Mouse (Mus musculus): ENCODE measurements around the gene Eml2. TPM values are rescaled to one million over a fixed set of nuclear protein-coding genes. Genes with fewer than 3 reads are reported as not detected.

The Eml2 gene
- polyA plus RNA-seq, 1 experiment from 2014 or later: 11.6 TPM

- peaks cover 3% of the 10 kb centered on the region; the same call in 1 of the 2 replicates for H3K36me3 ChIP-seq
- no peak for ATAC-seq (ENCODE audit: low FRiP score)
- H3K4me3 ChIP-seq (replicated peaks): no peak overlapping the region
- no peak overlapping the region for H3K27ac ChIP-seq (replicated peaks)
- H3K9ac ChIP-seq (replicated peaks): no peak overlapping the region
- no peaks in the 10 kb centered on the region for H3K27me3 ChIP-seq (replicated peaks)
- H3K4me2 ChIP-seq: no peak overlapping the region
- H3K4me1 ChIP-seq: peaks cover 29% of the 10 kb centered on the region
- WGBS: 79% methylated on average over 5 of the region's 5 CpGs
- no peaks in the 10 kb centered on the region for H3K9me3 ChIP-seq (replicated peaks)
These were observed 58.4 kb downstream of the Eml2 start for GRCm38 (mm10) chr7:19234652-19235051.

- Histone ChIP-seq H3K36me3 (peaks cover 3% of the 10 kb centered on the region; the same call in 1 of the 2 replicates), H3K4me2 (no peak overlapping the region), H3K9me3 (replicated peaks) (no peaks in the 10 kb centered on the region), H3K4me3 (replicated peaks) (no peak overlapping the region), H3K27ac (replicated peaks) (no peak overlapping the region), H3K27me3 (replicated peaks) (no peaks in the 10 kb centered on the region), H3K4me1 (peaks cover 27% of the 10 kb centered on the region), H3K9ac (replicated peaks) (no peak overlapping the region)
- 92% methylated on average over 2 of the region's 2 CpGs for WGBS
- ATAC-seq (ENCODE audit: low FRiP score): no peak
These were observed 59.0 kb downstream of the Eml2 start for GRCm38 (mm10) chr7:19235092-19235671.

GRCm38 (mm10) chr7:19236411-19236810, 60.2 kb downstream of the Eml2 start:
- ATAC-seq (ENCODE audit: low FRiP score): no peak
- Histone ChIP-seq H3K4me1 (peaks cover 20% of the 10 kb centered on the region), H3K4me2 (no peak overlapping the region), H3K9me3 (replicated peaks) (no peaks in the 10 kb centered on the region), H3K4me3 (replicated peaks) (no peak overlapping the region), H3K9ac (replicated peaks) (no peak overlapping the region), H3K27ac (replicated peaks) (no peak overlapping the region), H3K27me3 (replicated peaks) (no peaks in the 10 kb centered on the region), H3K36me3 (no peaks in the 10 kb centered on the region; the same call in 1 of the 2 replicates)
- 73% methylated on average over 2 of the region's 2 CpGs for WGBS

- no peaks in the 10 kb centered on the region for H3K9me3 ChIP-seq (replicated peaks)
- H3K27me3 ChIP-seq (replicated peaks): no peaks in the 10 kb centered on the region
- WGBS: 96% methylated on average over 4 of the region's 4 CpGs
- no peak overlapping the region for H3K4me2 ChIP-seq
- H3K27ac ChIP-seq (replicated peaks): no peak overlapping the region
- no peaks in the 10 kb centered on the region for H3K36me3 ChIP-seq
- ATAC-seq (ENCODE audit: low FRiP score): no peak
- H3K4me3 ChIP-seq (replicated peaks): no peak overlapping the region
- H3K4me1 ChIP-seq: peaks cover 20% of the 10 kb centered on the region
- H3K9ac ChIP-seq (replicated peaks): no peak overlapping the region
These were observed 62.1 kb downstream of the Eml2 start for GRCm38 (mm10) chr7:19238344-19238743.

GRCm38 (mm10) chr7:19239423-19239822, 63.2 kb downstream of the Eml2 start:
- 0% methylated on average over 1 of the region's 1 CpGs for WGBS
- H3K27me3 ChIP-seq (replicated peaks): no peaks in the 10 kb centered on the region
- peak; percentile 94 for ATAC-seq (ENCODE audit: low FRiP score)
- no peak overlapping the region for H3K9ac ChIP-seq (replicated peaks)
- H3K9me3 ChIP-seq (replicated peaks): no peaks in the 10 kb centered on the region
- no peak overlapping the region for H3K4me3 ChIP-seq (replicated peaks)
- H3K4me1 ChIP-seq: peaks cover 20% of the 10 kb centered on the region
- H3K36me3 ChIP-seq: no peaks in the 10 kb centered on the region
- no peak overlapping the region for H3K4me2 ChIP-seq
- no peak overlapping the region; the same call in 1 of the 2 replicates for H3K27ac ChIP-seq (replicated peaks)

- 50% methylated on average over 1 of the region's 4 CpGs for whole genome bisulfite sequencing
These were observed 63.8 kb downstream of the Eml2 start for GRCm38 (mm10) chr7:19239986-19240385.

GRCm38 (mm10) chr7:19240905-19241463, 64.8 kb downstream of the Eml2 start:
- no peak overlapping the region for H3K4me2 ChIP-seq
- peaks cover 14% of the 10 kb centered on the region for H3K36me3 ChIP-seq
- no peaks in the 10 kb centered on the region for H3K9me3 ChIP-seq (replicated peaks)
- no peak overlapping the region for H3K4me3 ChIP-seq (replicated peaks)
- no peak for ATAC-seq (ENCODE audit: low FRiP score)
- H3K27ac ChIP-seq (replicated peaks): no peak overlapping the region
- no peaks in the 10 kb centered on the region for H3K27me3 ChIP-seq (replicated peaks)
- H3K4me1 ChIP-seq: peaks cover 17% of the 10 kb centered on the region
- WGBS: 91% methylated on average over 8 of the region's 8 CpGs
- H3K9ac ChIP-seq (replicated peaks): no peak overlapping the region

More at GRCm38 (mm10) chr7:19239986-19240385, 63.8 kb downstream of the Eml2 start:
- H3K4me1 ChIP-seq: peaks cover 20% of the 10 kb centered on the region
- H3K27me3 ChIP-seq (replicated peaks): no peaks in the 10 kb centered on the region
- 0 out of 2 replicates have a peak overlapping the region, but pooled peaks have one; percentile 23 for H3K27ac ChIP-seq (replicated peaks)
- H3K4me2 ChIP-seq: no peak overlapping the region
- no peaks in the 10 kb centered on the region for H3K9me3 ChIP-seq (replicated peaks)
- no peak overlapping the region for H3K9ac ChIP-seq (replicated peaks)
- H3K36me3 ChIP-seq: 0 out of 2 replicates have a peak, but pooled peaks cover 4% of the 10 kb centered on the region
- H3K4me3 ChIP-seq (replicated peaks): no peak overlapping the region
- no peak for ATAC-seq (ENCODE audit: low FRiP score)

- H3K4me3 ChIP-seq (replicated peaks): no peak overlapping the region
- H3K27me3 ChIP-seq (replicated peaks): no peaks in the 10 kb centered on the region
- no peaks in the 10 kb centered on the region for H3K9me3 ChIP-seq (replicated peaks)
- no peak overlapping the region for H3K9ac ChIP-seq (replicated peaks)
- ATAC-seq (ENCODE audit: low FRiP score): no peak
- H3K4me1 ChIP-seq: peaks cover 10% of the 10 kb centered on the region
- H3K27ac ChIP-seq (replicated peaks): no peak overlapping the region
- 88% methylated on average over 1 of the region's 1 CpGs for WGBS
- H3K36me3 ChIP-seq: peaks cover 17% of the 10 kb centered on the region
- no peak overlapping the region for H3K4me2 ChIP-seq
These were observed 65.8 kb downstream of the Eml2 start for GRCm38 (mm10) chr7:19242005-19242404.

GRCm38 (mm10) chr7:19243858-19244257, 67.6 kb downstream of the Eml2 start:
- H3K9me3 ChIP-seq (replicated peaks): no peaks in the 10 kb centered on the region
- H3K36me3 ChIP-seq: peaks cover 17% of the 10 kb centered on the region
- 58% methylated on average over 5 of the region's 5 CpGs for WGBS
- ATAC-seq (ENCODE audit: low FRiP score): no peak
- H3K27ac ChIP-seq (replicated peaks): no peak overlapping the region
- no peak overlapping the region for H3K4me3 ChIP-seq (replicated peaks)
- no peak overlapping the region for H3K9ac ChIP-seq (replicated peaks)
- H3K27me3 ChIP-seq (replicated peaks): no peaks in the 10 kb centered on the region
- peaks cover 10% of the 10 kb centered on the region for H3K4me1 ChIP-seq
- no peak overlapping the region for H3K4me2 ChIP-seq

- no peaks in the 10 kb centered on the region for H3K27me3 ChIP-seq (replicated peaks)
- no peaks in the 10 kb centered on the region for H3K9me3 ChIP-seq (replicated peaks)
- no peak overlapping the region for H3K27ac ChIP-seq (replicated peaks)
- no peak for ATAC-seq (ENCODE audit: low FRiP score)
- H3K36me3 ChIP-seq: peaks cover 17% of the 10 kb centered on the region
- no peaks in the 10 kb centered on the region for H3K4me1 ChIP-seq
- no peak overlapping the region for H3K4me2 ChIP-seq
- no peak overlapping the region for H3K4me3 ChIP-seq (replicated peaks)
- H3K9ac ChIP-seq (replicated peaks): no peak overlapping the region
- WGBS: 86% methylated on average over 3 of the region's 3 CpGs
These were observed 68.9 kb downstream of the Eml2 start for GRCm38 (mm10) chr7:19245083-19245482.

- Histone ChIP-seq H3K9me3 (replicated peaks) (no peaks in the 10 kb centered on the region), H3K36me3 (peaks cover 17% of the 10 kb centered on the region), H3K4me1 (no peaks in the 10 kb centered on the region), H3K4me2 (no peak overlapping the region), H3K27ac (replicated peaks) (no peak overlapping the region), H3K27me3 (replicated peaks) (no peaks in the 10 kb centered on the region), H3K4me3 (replicated peaks) (no peak overlapping the region), H3K9ac (replicated peaks) (no peak overlapping the region)
- WGBS: 90% methylated on average over 1 of the region's 1 CpGs
- no peak for ATAC-seq (ENCODE audit: low FRiP score)
These were observed 70.6 kb downstream of the Eml2 start for GRCm38 (mm10) chr7:19246855-19247254.

GRCm38 (mm10) chr7:19247511-19247910, 71.3 kb downstream of the Eml2 start:
- H3K27me3 ChIP-seq (replicated peaks): no peaks in the 10 kb centered on the region
- H3K9me3 ChIP-seq (replicated peaks): no peaks in the 10 kb centered on the region
- H3K4me1 ChIP-seq: no peaks in the 10 kb centered on the region
- H3K4me3 ChIP-seq (replicated peaks): no peak overlapping the region
- H3K4me2 ChIP-seq: no peak overlapping the region
- no peak overlapping the region for H3K9ac ChIP-seq (replicated peaks)
- H3K36me3 ChIP-seq: peaks cover 17% of the 10 kb centered on the region
- ATAC-seq (ENCODE audit: low FRiP score): no peak
- no peak overlapping the region for H3K27ac ChIP-seq (replicated peaks)
- WGBS: 100% methylated on average over 2 of the region's 2 CpGs
